Mouse (Mus musculus) heart, adult 2 months (tissue): ENCODE measurements around the gene Zbtb34. TPM values are rescaled to one million over a fixed set of nuclear protein-coding genes. Genes with fewer than 3 reads are reported as not detected.
A peak's percentile ranks its signal among the peaks of the same experiment; 100 is the strongest.

Experiments used
- DNase-seq, 2 experiments: peaks; one replicate each; pipeline ENCODE4 v3.0.0; 2021
- H3K27ac ChIP-seq: fragments of 200-600 bp; 2 replicates; pipeline ENCODE4 v1.8.1; 2022
- H3K27me3 ChIP-seq: fragments of 200-500 bp; 2 replicates; pipeline ENCODE4 v1.6.1; 2012; ENCODE audit warnings: mild to moderate bottlenecking, low read length, inconsistent platforms, mixed read lengths; ENCODE audit not compliant: control insufficient read depth, insufficient read depth
- H3K36me3 ChIP-seq: fragments of 200-500 bp; 2 replicates; pipeline ENCODE4 v1.6.1; 2012; ENCODE audit warnings: low read length, inconsistent platforms; ENCODE audit not compliant: control insufficient read depth, insufficient read depth
- H3K4me1 ChIP-seq: fragments of 200-500 bp; 2 replicates; pipeline ENCODE4 v1.6.1; 2011; ENCODE audit warnings: low read length; ENCODE audit not compliant: control insufficient read depth, insufficient read depth
- H3K4me3 ChIP-seq: fragments of 200-600 bp; 2 replicates; pipeline ENCODE4 v1.8.1; 2022
- H3K79me2 ChIP-seq: fragments of 200-500 bp; replicated peaks from 2 replicates; pipeline ENCODE4 v1.6.1; 2012; ENCODE audit warnings: mild to moderate bottlenecking, inconsistent platforms, low read length, moderate library complexity, mixed read lengths; ENCODE audit not compliant: control insufficient read depth, insufficient read depth
- H3K9ac ChIP-seq: fragments of 200-500 bp; 2 replicates; pipeline ENCODE4 v1.6.1; 2012; ENCODE audit warnings: low read depth, mild to moderate bottlenecking, control low read depth, inconsistent platforms, low read length, mixed read lengths
- CTCF ChIP-seq: fragments of 200-600 bp; IDR thresholded peaks from 2 replicates; pipeline ENCODE4 v1.8.1; 2022; ENCODE audit warnings: antibody characterized with exemption, mild to moderate bottlenecking, moderate library complexity
- EP300 ChIP-seq: fragments of 200-500 bp; IDR thresholded peaks from 2 replicates; pipeline ENCODE4 v1.6.1; 2011; ENCODE audit warnings: low read depth, low read length, control low read depth; ENCODE audit not compliant: insufficient read depth
- POLR2A ChIP-seq: fragments of 200-500 bp; IDR thresholded peaks from 2 replicates; pipeline ENCODE4 v1.6.1; 2011; ENCODE audit warnings: mild to moderate bottlenecking, low read depth, low read length, control low read depth; ENCODE audit not compliant: insufficient read depth
- WGBS: fragments of 180-500 bp; shearing (Covaris S2); methylation state at CpG from one replicate; pipeline ENCODE4 v1.1.7; 2018; 5-methylcytosine and 5-hydroxymethylcytosine counted together
- intact Hi-C: fragments of 180-260 bp; cut with DNase I; formaldehyde crosslinking; loops from one replicate; pipeline ENCODE4 v1.15.1; 2025
- polyA plus RNA-seq: library from polyadenylated mRNA; depleted of rRNA; stranded (reverse); fragments of >200 nt; gene quantifications from 2 replicates; pipeline ENCODE4 v1.2.3, GENCODE M21; 2012
- total RNA-seq, 2 experiments: library from RNA; stranded (reverse); gene quantifications; 2 replicates each; pipeline ENCODE4 v1.2.3; 2021

Zbtb34 gene
- total and polyA plus RNA-seq, 3 experiments = 5.0 to 7.3 (median 5.7) TPM

GRCm38 (mm10) chr2:33430081-33430770, 898 bp downstream of the Zbtb34 start:
- DNase-seq = no peak
- TF ChIP-seq EP300 = no peak
- no peak for TF ChIP-seq POLR2A
- TF ChIP-seq CTCF = no peak
- H3K4me1 ChIP-seq = peaks cover 9% of the 10 kb centered on the region
- 7% methylated on average over 13 of the region's 13 CpGs for WGBS
- no peaks in the 10 kb centered on the region for H3K27me3 ChIP-seq
- peak overlapping the region; percentile 99 for H3K9ac ChIP-seq
- peak overlapping the region; percentile 93 for H3K27ac ChIP-seq
- H3K79me2 ChIP-seq = 0 out of 2 replicates have a peak, but pooled peaks cover 3% of the 10 kb centered on the region
- peaks cover 3% of the 10 kb centered on the region for H3K36me3 ChIP-seq
- peak overlapping the region; percentile 94 for H3K4me3 ChIP-seq
- intact Hi-C loops = loop anchor here (5.0 kb wide), 2 partner anchors 37 to 58 kb away; partner anchors contain the start of genes Ralgps1 and Zbtb43

GRCm38 (mm10) chr2:33429339-33429738, 1.8 kb downstream of the Zbtb34 start:
- WGBS = 22% methylated on average over 6 of the region's 6 CpGs
- Histone ChIP-seq H3K79me2 (0 out of 2 replicates have a peak, but pooled peaks cover 3% of the 10 kb centered on the region), H3K27me3 (no peaks in the 10 kb centered on the region), H3K36me3 (peaks cover 3% of the 10 kb centered on the region), H3K4me3 (peak overlapping the region; percentile 94; the same call in 1 of the 2 replicates), H3K27ac (peak overlapping the region; percentile 93), H3K9ac (peak overlapping the region; percentile 34), H3K4me1 (peaks cover 9% of the 10 kb centered on the region)
- peak in 1 of 2 experiments; percentile 58 for DNase-seq
- TF ChIP-seq CTCF (no peak), POLR2A (no peak), EP300 (no peak)
- intact Hi-C loops = no loop called here

GRCm38 (mm10) chr2:33426640-33427398, 4.3 kb downstream of the Zbtb34 start:
- H3K36me3 ChIP-seq = peaks cover 3% of the 10 kb centered on the region
- DNase-seq = peak in 1 of 2 experiments; percentile 31
- 0 out of 2 replicates have a peak, but pooled peaks cover 5% of the 10 kb centered on the region for H3K79me2 ChIP-seq
- no peak overlapping the region for H3K4me3 ChIP-seq
- TF ChIP-seq EP300 = no peak
- TF ChIP-seq CTCF = no peak
- TF ChIP-seq POLR2A = no peak
- peaks cover 9% of the 10 kb centered on the region for H3K4me1 ChIP-seq
- 77% methylated on average over 10 of the region's 10 CpGs for WGBS
- no peak overlapping the region for H3K9ac ChIP-seq
- intact Hi-C loops = no loop called here
- no peak overlapping the region for H3K27ac ChIP-seq
- H3K27me3 ChIP-seq = no peaks in the 10 kb centered on the region

- Histone ChIP-seq H3K4me1 (peaks cover 3% of the 10 kb centered on the region), H3K9ac (no peak overlapping the region), H3K79me2 (peaks cover 3% of the 10 kb centered on the region), H3K4me3 (no peak overlapping the region), H3K27me3 (no peaks in the 10 kb centered on the region), H3K36me3 (no peaks in the 10 kb centered on the region), H3K27ac (no peak overlapping the region)
- TF ChIP-seq EP300 (no peak), POLR2A (no peak), CTCF (no peak)
- DNase-seq = no peak
- 49% methylated on average over 4 of the region's 4 CpGs for WGBS
- intact Hi-C loops = no loop called here
Observed at GRCm38 (mm10) chr2:33417454-33417853, 13.7 kb downstream of the Zbtb34 start.

GRCm38 (mm10) chr2:33414019-33414418, 17.1 kb downstream of the Zbtb34 start:
- Histone ChIP-seq H3K4me1 (peaks cover 3% of the 10 kb centered on the region), H3K79me2 (no peaks in the 10 kb centered on the region; the same call in 1 of the 2 replicates), H3K27ac (no peak overlapping the region), H3K4me3 (no peak overlapping the region), H3K9ac (no peak overlapping the region), H3K27me3 (no peaks in the 10 kb centered on the region), H3K36me3 (no peaks in the 10 kb centered on the region)
- no peak for DNase-seq
- WGBS = 89% methylated on average over 13 of the region's 13 CpGs
- TF ChIP-seq POLR2A (no peak), CTCF (no peak), EP300 (no peak)
- intact Hi-C loops = no loop called here
